Mouse (Mus musculus): ENCODE results near the gene Rsf1. TPM values are rescaled to one million over a fixed set of nuclear protein-coding genes. Genes with fewer than 3 reads are reported as not detected.

The Rsf1 gene
- polyA plus RNA-seq, 1 experiment from 2014 or later, result 17.4 TPM

- H3K27me3 ChIP-seq (ENCODE audit: control insufficient read depth, insufficient read depth, low read length), result no peaks in the 10 kb centered on the region
- H3K36me3 ChIP-seq (ENCODE audit: control insufficient read depth, insufficient read depth, low read length), result no peaks in the 10 kb centered on the region
- peak overlapping the region; percentile 100 for H3K4me3 ChIP-seq (replicated peaks; ENCODE audit: low read length)
- H3K9ac ChIP-seq (ENCODE audit: low read length), result peak overlapping the region; percentile 76
- no peaks in the 10 kb centered on the region for H3K9me3 ChIP-seq (replicated peaks; ENCODE audit: control insufficient read depth, low read length)
- ATAC-seq (ENCODE audit: insufficient read depth, low FRiP score), result no peak
- H3K4me2 ChIP-seq (ENCODE audit: low read depth, low read length), result peak overlapping the region; percentile 65
- peaks cover 7% of the 10 kb centered on the region for H3K4me1 ChIP-seq (ENCODE audit: control insufficient read depth, insufficient read depth, low read length)
- peak overlapping the region; percentile 74 for H3K27ac ChIP-seq (ENCODE audit: low read length)
- WGBS, result 25% methylated on average over 8 of the region's 8 CpGs
Observed at GRCm38 (mm10) chr7:97578361-97579066, 1.2 kb upstream of the Rsf1 start.

- WGBS, result under 1% methylated on average over 65 of the region's 65 CpGs
- peak overlapping the region; percentile 67 for H3K4me2 ChIP-seq (ENCODE audit: low read depth, low read length)
- H3K27ac ChIP-seq (ENCODE audit: low read length), result peak overlapping the region; percentile 98
- ATAC-seq (ENCODE audit: insufficient read depth, low FRiP score), result peak; percentile 23
- H3K4me1 ChIP-seq (ENCODE audit: control insufficient read depth, insufficient read depth, low read length), result peaks cover 7% of the 10 kb centered on the region
- peak overlapping the region; percentile 100 for H3K4me3 ChIP-seq (replicated peaks; ENCODE audit: low read length)
- no peaks in the 10 kb centered on the region for H3K9me3 ChIP-seq (replicated peaks; ENCODE audit: control insufficient read depth, low read length)
- H3K27me3 ChIP-seq (ENCODE audit: control insufficient read depth, insufficient read depth, low read length), result no peaks in the 10 kb centered on the region
- peak overlapping the region; percentile 100 for H3K9ac ChIP-seq (ENCODE audit: low read length)
- H3K36me3 ChIP-seq (ENCODE audit: control insufficient read depth, insufficient read depth, low read length), result no peaks in the 10 kb centered on the region
Observed at GRCm38 (mm10) chr7:97579976-97580842, 520 bp downstream of the Rsf1 start.

- Histone ChIP-seq H3K4me3 (replicated peaks; ENCODE audit: low read length) (peak overlapping the region; percentile 100), H3K4me1 (ENCODE audit: control insufficient read depth, insufficient read depth, low read length) (peaks cover 7% of the 10 kb centered on the region), H3K27me3 (ENCODE audit: control insufficient read depth, insufficient read depth, low read length) (no peaks in the 10 kb centered on the region), H3K9me3 (replicated peaks; ENCODE audit: control insufficient read depth, low read length) (no peaks in the 10 kb centered on the region), H3K9ac (ENCODE audit: low read length) (peak overlapping the region; percentile 100), H3K27ac (ENCODE audit: low read length) (peak overlapping the region; percentile 98), H3K4me2 (ENCODE audit: low read depth, low read length) (peak overlapping the region; percentile 67), H3K36me3 (ENCODE audit: control insufficient read depth, insufficient read depth, low read length) (no peaks in the 10 kb centered on the region)
- peak; percentile 52 for ATAC-seq (ENCODE audit: insufficient read depth, low FRiP score)
- 1% methylated on average over 11 of the region's 11 CpGs for WGBS
Observed at GRCm38 (mm10) chr7:97580843-97581214, 1.1 kb downstream of the Rsf1 start.

- 73% methylated on average over 5 of the region's 5 CpGs for WGBS
- ATAC-seq (ENCODE audit: insufficient read depth, low FRiP score), result no peak
- H3K27ac ChIP-seq (ENCODE audit: low read length), result no peak overlapping the region
Observed at GRCm38 (mm10) chr7:97588506-97588905, 8.8 kb downstream of the Rsf1 start.

GRCm38 (mm10) chr7:97590488-97590887, 10.8 kb downstream of the Rsf1 start:
- H3K9me3 ChIP-seq (replicated peaks; ENCODE audit: control insufficient read depth, low read length), result no peaks in the 10 kb centered on the region
- no peak overlapping the region for H3K9ac ChIP-seq (ENCODE audit: low read length)
- peaks cover 26% of the 10 kb centered on the region for H3K4me1 ChIP-seq (ENCODE audit: control insufficient read depth, insufficient read depth, low read length)
- ATAC-seq (ENCODE audit: insufficient read depth, low FRiP score), result no peak
- no peaks in the 10 kb centered on the region for H3K36me3 ChIP-seq (ENCODE audit: control insufficient read depth, insufficient read depth, low read length)
- H3K27me3 ChIP-seq (ENCODE audit: control insufficient read depth, insufficient read depth, low read length), result no peaks in the 10 kb centered on the region
- no peak overlapping the region for H3K27ac ChIP-seq (ENCODE audit: low read length)
- H3K4me3 ChIP-seq (replicated peaks; ENCODE audit: low read length), result no peak overlapping the region
- no peak overlapping the region for H3K4me2 ChIP-seq (ENCODE audit: low read depth, low read length)
- 15% methylated on average over 3 of the region's 3 CpGs for WGBS

More at GRCm38 (mm10) chr7:97588506-97588905, 8.8 kb downstream of the Rsf1 start:
- no peak overlapping the region for H3K4me3 ChIP-seq (replicated peaks; ENCODE audit: low read length)
- H3K9ac ChIP-seq (ENCODE audit: low read length), result no peak overlapping the region
- no peak overlapping the region for H3K4me2 ChIP-seq (ENCODE audit: low read depth, low read length)
- H3K9me3 ChIP-seq (replicated peaks; ENCODE audit: control insufficient read depth, low read length), result no peaks in the 10 kb centered on the region
- H3K4me1 ChIP-seq (ENCODE audit: control insufficient read depth, insufficient read depth, low read length), result peaks cover 26% of the 10 kb centered on the region
- H3K36me3 ChIP-seq (ENCODE audit: control insufficient read depth, insufficient read depth, low read length), result no peaks in the 10 kb centered on the region
- no peaks in the 10 kb centered on the region for H3K27me3 ChIP-seq (ENCODE audit: control insufficient read depth, insufficient read depth, low read length)

GRCm38 (mm10) chr7:97591336-97591735, 11.6 kb downstream of the Rsf1 start:
- no peak for ATAC-seq (ENCODE audit: insufficient read depth, low FRiP score)
- Histone ChIP-seq H3K9me3 (replicated peaks; ENCODE audit: control insufficient read depth, low read length) (no peaks in the 10 kb centered on the region), H3K4me3 (replicated peaks; ENCODE audit: low read length) (no peak overlapping the region), H3K4me1 (ENCODE audit: control insufficient read depth, insufficient read depth, low read length) (peaks cover 26% of the 10 kb centered on the region), H3K27ac (ENCODE audit: low read length) (no peak overlapping the region; the same call in 1 of the 2 replicates), H3K4me2 (ENCODE audit: low read depth, low read length) (no peak overlapping the region), H3K9ac (ENCODE audit: low read length) (no peak overlapping the region), H3K27me3 (ENCODE audit: control insufficient read depth, insufficient read depth, low read length) (no peaks in the 10 kb centered on the region), H3K36me3 (ENCODE audit: control insufficient read depth, insufficient read depth, low read length) (no peaks in the 10 kb centered on the region)
- WGBS, result 67% methylated on average over 6 of the region's 6 CpGs

- Histone ChIP-seq H3K36me3 (ENCODE audit: control insufficient read depth, insufficient read depth, low read length) (no peaks in the 10 kb centered on the region), H3K9ac (ENCODE audit: low read length) (no peak overlapping the region), H3K4me1 (ENCODE audit: control insufficient read depth, insufficient read depth, low read length) (peaks cover 26% of the 10 kb centered on the region), H3K9me3 (replicated peaks; ENCODE audit: control insufficient read depth, low read length) (no peaks in the 10 kb centered on the region), H3K4me3 (replicated peaks; ENCODE audit: low read length) (no peak overlapping the region), H3K4me2 (ENCODE audit: low read depth, low read length) (no peak overlapping the region), H3K27ac (ENCODE audit: low read length) (no peak overlapping the region), H3K27me3 (ENCODE audit: control insufficient read depth, insufficient read depth, low read length) (no peaks in the 10 kb centered on the region)
- WGBS, result 90% methylated on average over 4 of the region's 4 CpGs
- ATAC-seq (ENCODE audit: insufficient read depth, low FRiP score), result no peak
Observed at GRCm38 (mm10) chr7:97592396-97592795, 12.7 kb downstream of the Rsf1 start.

GRCm38 (mm10) chr7:97593535-97593934, 13.8 kb downstream of the Rsf1 start:
- ATAC-seq (ENCODE audit: insufficient read depth, low FRiP score), result peak; percentile 75; the same call in 1 of the 2 replicates
- no peaks in the 10 kb centered on the region for H3K9me3 ChIP-seq (replicated peaks; ENCODE audit: control insufficient read depth, low read length)
- peaks cover 26% of the 10 kb centered on the region for H3K4me1 ChIP-seq (ENCODE audit: control insufficient read depth, insufficient read depth, low read length)
- H3K27me3 ChIP-seq (ENCODE audit: control insufficient read depth, insufficient read depth, low read length), result no peaks in the 10 kb centered on the region
- H3K36me3 ChIP-seq (ENCODE audit: control insufficient read depth, insufficient read depth, low read length), result no peaks in the 10 kb centered on the region
- H3K4me2 ChIP-seq (ENCODE audit: low read depth, low read length), result no peak overlapping the region
- H3K27ac ChIP-seq (ENCODE audit: low read length), result no peak overlapping the region
- no peak overlapping the region for H3K4me3 ChIP-seq (replicated peaks; ENCODE audit: low read length)
- no peak overlapping the region for H3K9ac ChIP-seq (ENCODE audit: low read length)
- WGBS, result 70% methylated on average over 2 of the region's 2 CpGs

- WGBS, result 80% methylated on average over 2 of the region's 2 CpGs
Observed at GRCm38 (mm10) chr7:97598548-97598947, 18.9 kb downstream of the Rsf1 start.

More at GRCm38 (mm10) chr7:97598548-97598947, 18.9 kb downstream of the Rsf1 start:
- no peaks in the 10 kb centered on the region for H3K4me1 ChIP-seq (ENCODE audit: control insufficient read depth, insufficient read depth, low read length)
- no peak overlapping the region for H3K4me2 ChIP-seq (ENCODE audit: low read depth, low read length)
- no peaks in the 10 kb centered on the region for H3K27me3 ChIP-seq (ENCODE audit: control insufficient read depth, insufficient read depth, low read length)
- H3K36me3 ChIP-seq (ENCODE audit: control insufficient read depth, insufficient read depth, low read length), result no peaks in the 10 kb centered on the region
- H3K9me3 ChIP-seq (replicated peaks; ENCODE audit: control insufficient read depth, low read length), result no peaks in the 10 kb centered on the region
- no peak overlapping the region for H3K9ac ChIP-seq (ENCODE audit: low read length)
- no peak overlapping the region for H3K27ac ChIP-seq (ENCODE audit: low read length)
- no peak for ATAC-seq (ENCODE audit: insufficient read depth, low FRiP score)
- no peak overlapping the region for H3K4me3 ChIP-seq (replicated peaks; ENCODE audit: low read length)

All from stomach, embryonic 16.5 days (tissue).